8 mouse cellular contexts compared by ENCODE assay signal in genomic region chr3:95754345-95755206, GRCm38 (mm10). TPM values are rescaled to one million over a fixed set of nuclear protein-coding genes. Genes with fewer than 3 reads are reported as not detected.
DNase-seq lines count a peak whose midpoint lies in the region; ATAC-seq and TF ChIP-seq lines count a peak whose summit lies in the region.

No protein-coding gene starts in this region.

- peak overlapping the region; percentile 91 for H3K4me3 ChIP-seq in G1E (ENCODE audit: low read depth, low read length)
- H3K4me3 ChIP-seq in forebrain, embryonic 16.5 days (replicated peaks; ENCODE audit: low read length), result peak overlapping the region; percentile 79
- peak overlapping the region; percentile 99 for H3K4me3 ChIP-seq in layer of hippocampus, adult 2 months
- peak overlapping the region; percentile 68 for H3K4me3 ChIP-seq in lung, embryonic 14.5 days (ENCODE audit: low read depth, low read length)
- peak overlapping the region; percentile 85 for H3K4me3 ChIP-seq in olfactory bulb, adult 2 months (ENCODE audit: insufficient read depth, low read depth, low read length)
- peak overlapping the region; percentile 90 for H3K4me3 ChIP-seq in thymus, adult 2 months (ENCODE audit: control insufficient read depth, insufficient read depth, low read length)

- H3K36me3 ChIP-seq in G1E (replicated peaks), result peaks cover 38% of the 10 kb centered on the region
- H3K36me3 ChIP-seq in forebrain, embryonic 16.5 days (ENCODE audit: control insufficient read depth, insufficient read depth), result peaks cover 18% of the 10 kb centered on the region; the same call in 1 of the 2 replicates
- H3K36me3 ChIP-seq in lung, embryonic 14.5 days (ENCODE audit: insufficient read depth), result peaks cover 35% of the 10 kb centered on the region
- H3K36me3 ChIP-seq in thymus, adult 2 months (ENCODE audit: control insufficient read depth, insufficient read depth, low read length), result peaks cover 12% of the 10 kb centered on the region

- ATAC-seq in G1E (ENCODE audit: extremely low read depth, insufficient number of reproducible peaks, low FRiP score, poor library complexity, severe bottlenecking), result peak; percentile 96
- ATAC-seq in forebrain, embryonic 16.5 days, result peak; percentile 100
- peak; percentile 99 for ATAC-seq in lung, embryonic 14.5 days (ENCODE audit: insufficient read depth)

- H3K4me2 ChIP-seq in forebrain, embryonic 16.5 days (ENCODE audit: low read length), result peak overlapping the region; percentile 89
- H3K4me2 ChIP-seq in lung, embryonic 14.5 days, result peak overlapping the region; percentile 84

- intact Hi-C loops in heart, postnatal 36 days (cut with DNase I), result loop anchor here (5.0 kb wide), 1 partner anchor 127 kb away; no protein-coding TSS in a partner anchor

- peak; percentile 96 for DNase-seq in G1E (ENCODE audit: low spot score)
- DNase-seq in cerebellum, adult 18-20 months, result peak; percentile 93 to 97
- peak; percentile 91 for DNase-seq in heart, postnatal 36 days
- DNase-seq in layer of hippocampus, adult 2 months (ENCODE audit: low spot score in 2 of 2), result peak; percentile 95 to 96
- DNase-seq in lung, embryonic 14.5 days, result peak; percentile 97
- DNase-seq in thymus, adult 2 months, result peak; percentile 93

- no peaks in the 10 kb centered on the region for H3K27me3 ChIP-seq in G1E (ENCODE audit: insufficient read depth, low read length)
- H3K27me3 ChIP-seq in forebrain, embryonic 16.5 days (replicated peaks; ENCODE audit: control insufficient read depth, insufficient read depth, low read length), result no peaks in the 10 kb centered on the region
- H3K27me3 ChIP-seq in lung, embryonic 14.5 days (ENCODE audit: insufficient read depth, low read length), result no peaks in the 10 kb centered on the region
- H3K27me3 ChIP-seq in thymus, adult 2 months (ENCODE audit: control insufficient read depth, insufficient read depth, low read length), result no peaks in the 10 kb centered on the region

- 0 out of 2 replicates have a peak, but pooled peaks have one; percentile 31 for TF ChIP-seq POLR2A in olfactory bulb, adult 2 months (IDR thresholded peaks at IDR 0.05; ENCODE audit: insufficient read depth, low read depth, low read length)
- TF ChIP-seq POLR2A in thymus, adult 2 months (IDR thresholded peaks at IDR 0.05; ENCODE audit: control insufficient read depth, extremely low read depth, insufficient read depth, low read length, poor library complexity), result no peak

- under 1% methylated on average over 30 of the region's 30 CpGs for WGBS in forebrain, embryonic 16.5 days
- WGBS in lung, embryonic 14.5 days, result under 1% methylated on average over 30 of the region's 30 CpGs
- under 1% methylated on average over 30 of the region's 30 CpGs for WGBS in olfactory bulb, adult 2 months
- under 1% methylated on average over 30 of the region's 30 CpGs for WGBS in thymus, adult 2 months

- peak overlapping the region; percentile 45; the same call in 1 of the 2 replicates for H3K27ac ChIP-seq in forebrain, embryonic 16.5 days (ENCODE audit: low read length)
- H3K27ac ChIP-seq in layer of hippocampus, adult 2 months, result peak overlapping the region; percentile 73
- H3K27ac ChIP-seq in lung, embryonic 14.5 days (ENCODE audit: low read depth), result peak overlapping the region; percentile 40; the same call in 1 of the 2 replicates
- no peak overlapping the region for H3K27ac ChIP-seq in olfactory bulb, adult 2 months (ENCODE audit: insufficient read depth, low read depth, low read length)
- no peak overlapping the region for H3K27ac ChIP-seq in thymus, adult 2 months (ENCODE audit: control insufficient read depth, insufficient read depth, low read length)

- H3K9ac ChIP-seq in forebrain, embryonic 16.5 days (replicated peaks; ENCODE audit: low read depth, low read length), result peak overlapping the region; percentile 73
- peak overlapping the region; percentile 80 for H3K9ac ChIP-seq in lung, embryonic 14.5 days

- TF ChIP-seq CTCF in G1E (IDR thresholded peaks at IDR 0.05; ENCODE audit: low read depth, low read length), result no peak
- no peak for TF ChIP-seq CTCF in layer of hippocampus, adult 2 months (conservative IDR thresholded peaks at IDR 0.05)
- TF ChIP-seq CTCF in lung, embryonic 14.5 days (IDR thresholded peaks at IDR 0.05; ENCODE audit: low read depth), result no peak
- TF ChIP-seq CTCF in olfactory bulb, adult 2 months (IDR thresholded peaks at IDR 0.05; ENCODE audit: insufficient read depth, low read depth, low read length), result no peak
- no peak for TF ChIP-seq CTCF in thymus, adult 2 months (IDR thresholded peaks at IDR 0.05; ENCODE audit: borderline replicate concordance, control insufficient read depth, extremely low read depth, insufficient read depth, low read length, poor library complexity)

- no peaks in the 10 kb centered on the region for H3K9me3 ChIP-seq in G1E (replicated peaks)
- no peaks in the 10 kb centered on the region for H3K9me3 ChIP-seq in forebrain, embryonic 16.5 days (ENCODE audit: control insufficient read depth, low read length)
- H3K9me3 ChIP-seq in lung, embryonic 14.5 days (ENCODE audit: low read depth, low read length), result no peaks in the 10 kb centered on the region

- H3K4me1 ChIP-seq in G1E (ENCODE audit: insufficient read depth, low read depth, low read length), result peaks cover 30% of the 10 kb centered on the region
- peaks cover 10% of the 10 kb centered on the region for H3K4me1 ChIP-seq in forebrain, embryonic 16.5 days (replicated peaks; ENCODE audit: control insufficient read depth, insufficient read depth, low read length)
- H3K4me1 ChIP-seq in lung, embryonic 14.5 days (ENCODE audit: insufficient read depth), result peaks cover 4% of the 10 kb centered on the region; the same call in 1 of the 2 replicates
- H3K4me1 ChIP-seq in olfactory bulb, adult 2 months (ENCODE audit: control insufficient read depth, insufficient read depth, low read length), result no peaks in the 10 kb centered on the region
- peaks cover 3% of the 10 kb centered on the region; the same call in 1 of the 2 replicates for H3K4me1 ChIP-seq in thymus, adult 2 months (replicated peaks; ENCODE audit: control insufficient read depth, insufficient read depth, low read length)

RNA-seq across cellular contexts. Expression of gene Tars2, which starts 5.4 kb away (rescaled TPM):
- total RNA-seq in G1E (2014; fragmentation: Nextera tagmentation), result 47.2 and 69.0 TPM in 2 replicates
- 52.3 and 56.6 TPM in 2 replicates for total RNA-seq in G1E (2017)
- 38.3 and 69.7 TPM in 2 replicates for polyA plus RNA-seq in G1E (2012)
- polyA plus RNA-seq in forebrain, embryonic 16.5 days (2015; fragmentation: Nextera tagmentation; extraction: Ambion mirVana), result 49.5 and 53.0 TPM in 2 replicates
- total RNA-seq in heart, postnatal 36 days (2021), result 10 to 100 TPM; 42.9 to 46.2 TPM
- total RNA-seq in layer of hippocampus, adult 2 months (2021), result 10 to 100 TPM; 43.1 to 44.0 TPM
- 47.5 and 52.3 TPM in 2 replicates for polyA plus RNA-seq in lung, embryonic 14.5 days (2014; fragmentation: Nextera tagmentation; extraction: Ambion mirVana)
- polyA plus RNA-seq in olfactory bulb, adult 2 months (2012; ENCODE audit: insufficient read depth, insufficient read length, low replicate concordance, missing spikeins), result not detected in 2 replicates
- polyA plus RNA-seq in thymus, adult 2 months (2012; rRNA removed), result 43.3 and 44.1 TPM in 2 replicates

RNA-seq across cellular contexts. Expression of gene Ecm1, which starts 15.2 kb away (rescaled TPM):
- 3.6 and 7.4 TPM in 2 replicates for total RNA-seq in G1E (2014; fragmentation: Nextera tagmentation)
- 2.4 and 4.0 TPM in 2 replicates for total RNA-seq in G1E (2017)
- polyA plus RNA-seq in G1E (2012), result 19.5 and 20.5 TPM in 2 replicates
- 7.9 and 11.0 TPM in 2 replicates for polyA plus RNA-seq in forebrain, embryonic 16.5 days (2015; fragmentation: Nextera tagmentation; extraction: Ambion mirVana)
- 10 to 100 TPM; 59.4 to 60.0 TPM for total RNA-seq in heart, postnatal 36 days (2021)
- total RNA-seq in layer of hippocampus, adult 2 months (2021), result 10 to 100 TPM in 1 of 2 experiments, 1 to 10 TPM in 1; 9.3 to 10.5 TPM
- 23.5 and 27.7 TPM in 2 replicates for polyA plus RNA-seq in lung, embryonic 14.5 days (2014; fragmentation: Nextera tagmentation; extraction: Ambion mirVana)
- not detected in 2 replicates for polyA plus RNA-seq in olfactory bulb, adult 2 months (2012; ENCODE audit: insufficient read depth, insufficient read length, low replicate concordance, missing spikeins)
- polyA plus RNA-seq in thymus, adult 2 months (2012; rRNA removed), result 80.2 and 125 TPM in 2 replicates

Comparison
In these comparisons a context has a peak if more than half of its experiments do, and no peak if none do; other contexts are left out.
1. H3K27ac ChIP-seq: peak in forebrain, embryonic 16.5 days (single experiment), layer of hippocampus, adult 2 months (single experiment) and lung, embryonic 14.5 days (single experiment); none in olfactory bulb, adult 2 months (single experiment) and thymus, adult 2 months (single experiment).
2. RNA of gene Tars2, which starts 5.4 kb away (polyA plus RNA-seq): 38.3 to 69.7 TPM in G1E, 49.5 to 53.0 TPM in forebrain, embryonic 16.5 days, 47.5 to 52.3 TPM in lung, embryonic 14.5 days and 43.3 to 44.1 TPM in thymus, adult 2 months; not detected in olfactory bulb, adult 2 months; every median in the first group is over 10 times any median in the second.
3. Peak in every context shown above with its lines, with median percentiles within 50 percentile points of each other: ATAC-seq, DNase-seq and H3K4me3 ChIP-seq.